In genomic region chr5:117506406-117506805, GRCm38 (mm10) we compare ENCODE assay signal across 8 mouse cellular contexts.
DNase-seq lines count a peak whose midpoint lies in the region; ATAC-seq and TF ChIP-seq lines count a peak whose summit lies in the region.
"Had no signal": no experiment of that assay in that cellular context is flagged by ENCODE, and none has a peak within 500 bp of the region (broad histone marks: within the 10 kb centered on the region; RNA-seq: fewer than 3 reads in every experiment).

No protein-coding gene starts in this region.

- no peak overlapping the region for H3K27ac ChIP-seq in neural tube, embryonic 15.5 days (replicated peaks)
- H3K27ac ChIP-seq in hindbrain, embryonic 14.5 days: no peak overlapping the region
- no peak overlapping the region for H3K27ac ChIP-seq in left cerebral cortex, adult 2 months
- H3K27ac ChIP-seq: midbrain, embryonic 12.5 days had no signal

- no peak overlapping the region for H3K4me3 ChIP-seq in neural tube, embryonic 15.5 days (replicated peaks)
- no peak overlapping the region for H3K4me3 ChIP-seq in hindbrain, embryonic 14.5 days (replicated peaks; ENCODE audit: low read length)
- no peak overlapping the region for H3K4me3 ChIP-seq in left cerebral cortex, adult 2 months
- H3K4me3 ChIP-seq: midbrain, embryonic 12.5 days had no signal

- no peak overlapping the region for H3K9ac ChIP-seq in neural tube, embryonic 15.5 days (replicated peaks)
- no peak overlapping the region for H3K9ac ChIP-seq in hindbrain, embryonic 14.5 days
- H3K9ac ChIP-seq: midbrain, embryonic 12.5 days had no signal

- WGBS in neural tube, embryonic 15.5 days: 33% methylated on average over 13 of the region's 13 CpGs
- WGBS in hindbrain, embryonic 14.5 days: 39% methylated on average over 13 of the region's 13 CpGs

- intact Hi-C loops in left cerebral cortex, adult 2 months (cut with DNase I): no loop called here

- 0 out of 2 replicates have a peak, but pooled peaks cover 5% of the 10 kb centered on the region for H3K4me1 ChIP-seq in neural tube, embryonic 15.5 days
- H3K4me1 ChIP-seq in hindbrain, embryonic 14.5 days (replicated peaks; ENCODE audit: control insufficient read depth, insufficient read depth, low read length): no peaks in the 10 kb centered on the region; the same call in 1 of the 2 replicates
- H3K4me1 ChIP-seq: midbrain, embryonic 12.5 days had no signal

- POLR2A ChIA-PET in Patski (lab: Charles Lee): no interaction called here

- TF ChIP-seq CTCF in Patski (IDR thresholded peaks at IDR 0.05): peak; percentile 83
- peak; percentile 86 for TF ChIP-seq CTCF in left cerebral cortex, adult 2 months (IDR thresholded peaks at IDR 0.05)

- H3K36me3 ChIP-seq in neural tube, embryonic 15.5 days: peaks cover 7% of the 10 kb centered on the region; the same call in 1 of the 2 replicates
- H3K36me3 ChIP-seq in hindbrain, embryonic 14.5 days (replicated peaks; ENCODE audit: control insufficient read depth, insufficient read depth): 0 out of 2 replicates have a peak, but pooled peaks cover 8% of the 10 kb centered on the region
- H3K36me3 ChIP-seq: midbrain, embryonic 12.5 days had no signal

- ATAC-seq in neural tube, embryonic 15.5 days (ENCODE audit: low FRiP score): no peak
- no peak for ATAC-seq in Patski
- ATAC-seq in hindbrain, embryonic 14.5 days (ENCODE audit: low FRiP score): no peak

- CTCF ChIA-PET in Patski (lab: Charles Lee): interaction anchor here (2.1 kb wide), 1 partner anchor 449 kb away, joined by 10 read pairs; no protein-coding TSS in a partner anchor

- H3K9me3 ChIP-seq in neural tube, embryonic 15.5 days (replicated peaks): no peaks in the 10 kb centered on the region
- no peaks in the 10 kb centered on the region for H3K9me3 ChIP-seq in hindbrain, embryonic 14.5 days (ENCODE audit: control insufficient read depth, low read length)
- H3K9me3 ChIP-seq: midbrain, embryonic 12.5 days had no signal

- no peaks in the 10 kb centered on the region for H3K27me3 ChIP-seq in neural tube, embryonic 15.5 days (replicated peaks)
- H3K27me3 ChIP-seq in Patski: peaks cover 4% of the 10 kb centered on the region
- no peaks in the 10 kb centered on the region for H3K27me3 ChIP-seq in hindbrain, embryonic 14.5 days (ENCODE audit: control insufficient read depth, insufficient read depth, low read length)
- H3K27me3 ChIP-seq: midbrain, embryonic 12.5 days had no signal

- DNase-seq in neural tube, embryonic 10.5 days (ENCODE audit: extremely low spot score, low spot score): peak; percentile 70
- DNase-seq in Patski (ENCODE audit: low read depth, low spot score): no peak
- DNase-seq in cerebellum, adult 9-10 months: peak; percentile 77
- DNase-seq in hindbrain, embryonic 14.5 days (ENCODE audit: low spot score): peak; percentile 69
- peak in 1 of 2 experiments; percentile 62 for DNase-seq in left cerebral cortex, adult 2 months (ENCODE audit: extremely low spot score in 1 of 2, low spot score in 2 of 2)
- peak; percentile 79 for DNase-seq in retina, embryonic 14.5 days (ENCODE audit: low spot score)

- in situ Hi-C loops in Patski (cut with MboI; ENCODE audit: low pct_unique_long_range_greater_than_20kb): loop anchor here (5.0 kb wide), 1 partner anchor 566 kb away; no protein-coding TSS in a partner anchor

- H3K4me2 ChIP-seq in neural tube, embryonic 15.5 days: no peak overlapping the region
- no peak overlapping the region for H3K4me2 ChIP-seq in hindbrain, embryonic 14.5 days (replicated peaks)
- H3K4me2 ChIP-seq: midbrain, embryonic 12.5 days had no signal
